Mouse (Mus musculus): ENCODE data around the gene Cyp2d40.

GRCm38 (mm10) chr15:82783800-82784199 is 19.8 kb upstream of the Cyp2d40 start:
- TF ChIP-seq CTCF (IDR thresholded peaks at IDR 0.05; ENCODE audit: borderline replicate concordance, insufficient read depth, low read length) (no peak), POLR2A (IDR thresholded peaks at IDR 0.05; ENCODE audit: low read depth, low read length) (no peak)
